Mouse (Mus musculus) CD4-positive naive resting alpha-beta T cell, adult 57 days (primary cell): ENCODE data around the gene Gabarap. TPM values are rescaled to one million over a fixed set of nuclear protein-coding genes. Genes with fewer than 3 reads are reported as not detected.

Experiments used
- total RNA-seq: library from RNA; stranded (reverse); gene quantifications from one replicate; pipeline ENCODE4 v1.2.4, GENCODE M21; 2023

Gene Gabarap
- total RNA-seq: 190 TPM

GRCm38 (mm10) chr11:69990850-69991691, at the start of gene Gabarap:
Gabarap (plus strand) TSS chr11:69991143.

DNA sequence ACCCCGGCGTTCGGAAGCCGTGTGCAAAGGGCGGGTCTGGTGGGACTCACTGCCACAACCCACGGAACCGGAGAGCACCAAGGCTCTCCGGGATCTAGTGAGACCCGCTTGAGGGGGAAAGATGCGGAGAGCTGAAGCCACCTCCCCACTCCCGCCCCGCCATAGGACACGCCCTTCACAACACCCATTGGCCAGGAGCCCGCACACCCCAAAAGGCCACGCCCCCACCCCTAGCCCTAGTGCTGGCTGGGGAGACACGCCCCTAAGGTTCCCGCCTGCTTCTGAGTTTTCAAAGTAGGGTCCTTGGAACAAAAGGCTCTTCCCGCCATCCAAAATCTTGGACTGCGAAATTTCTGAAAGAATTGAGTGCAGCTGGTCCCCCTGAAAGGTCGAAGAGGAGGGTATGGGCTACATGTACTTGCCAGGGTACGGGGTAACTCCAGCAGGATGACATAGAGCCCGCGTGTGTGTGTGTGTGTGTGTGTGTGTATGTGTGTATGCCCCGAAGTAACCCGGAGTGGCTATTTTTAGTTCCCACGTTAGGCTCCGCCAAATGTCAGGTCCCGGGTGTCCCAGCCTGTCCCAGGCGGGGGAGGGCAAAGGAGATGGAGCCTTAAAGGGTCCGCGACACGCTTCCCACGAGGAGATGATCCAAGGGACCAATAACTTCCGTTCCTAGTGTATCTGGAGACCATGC, 42.7 kb upstream of the Gabarap start, which contains the start of gene Slc2a4:
Gene Slc2a4, minus strand, starts transcription at position 123 of the 697 bp plus-strand sequence.

GRCm38 (mm10) chr11:69964650-69965270, 26.2 kb upstream of the Gabarap start, which contains the start of gene Cldn7:
Cldn7 (plus strand) TSS chr11:69964779.

DNA sequence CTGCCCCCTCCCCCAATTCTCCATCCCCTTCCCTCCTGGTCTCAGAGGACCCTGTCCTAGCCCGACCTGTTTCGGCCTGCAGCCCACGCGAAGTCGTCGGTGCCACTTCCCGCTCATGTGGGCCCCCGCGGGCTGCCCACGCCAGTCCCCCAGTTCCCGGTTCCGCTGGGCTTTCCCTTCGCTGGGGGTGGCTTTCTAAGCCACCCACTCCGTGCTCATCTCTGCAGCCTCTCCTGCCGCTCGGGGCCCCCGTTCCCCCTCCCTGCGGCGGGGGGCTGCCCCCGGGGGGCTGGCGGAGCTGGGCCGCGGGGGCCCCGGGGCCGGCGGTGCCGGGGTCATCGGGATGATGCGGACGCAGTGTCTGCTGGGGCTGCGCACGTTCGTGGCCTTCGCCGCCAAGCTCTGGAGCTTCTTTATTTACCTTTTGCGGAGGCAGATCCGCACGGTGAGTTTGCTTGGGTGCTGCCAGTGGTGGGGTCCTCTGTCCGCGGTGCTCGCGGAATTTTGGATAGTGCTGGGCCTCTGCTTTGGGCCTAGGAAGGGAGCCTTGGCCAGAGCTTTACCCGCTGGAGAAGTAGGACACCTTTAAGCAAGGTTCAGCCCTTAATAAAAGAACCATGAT, 9.7 kb upstream of the Gabarap start, which contains the start of gene Ctdnep1:
Gene Ctdnep1, plus strand, starts transcription at position 16 of the 622 bp plus-strand sequence.

DNA sequence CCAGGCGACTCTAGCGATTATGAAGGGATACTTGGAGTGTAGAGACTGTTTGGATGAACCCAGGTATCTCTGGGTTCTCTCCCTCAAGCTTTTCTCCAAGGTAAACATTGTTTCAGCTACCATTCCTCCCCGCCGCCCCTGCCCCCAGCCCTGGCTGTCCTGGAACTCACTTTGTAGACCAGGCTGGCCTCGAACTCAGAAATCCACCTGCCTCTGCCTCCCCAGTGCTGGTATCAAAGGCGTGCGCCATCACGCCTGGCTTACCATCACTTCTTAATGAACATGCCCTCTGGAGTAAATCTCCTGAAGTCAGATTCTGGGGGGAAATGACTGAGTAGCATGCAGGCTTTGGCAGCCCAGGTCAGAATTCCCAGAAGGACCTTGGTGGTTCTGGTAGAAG, 8.7 kb upstream of the Gabarap start, which contains the start of gene Elp5:
Gene Elp5, minus strand, starts transcription at position 293 of the 400 bp plus-strand sequence.

DNA sequence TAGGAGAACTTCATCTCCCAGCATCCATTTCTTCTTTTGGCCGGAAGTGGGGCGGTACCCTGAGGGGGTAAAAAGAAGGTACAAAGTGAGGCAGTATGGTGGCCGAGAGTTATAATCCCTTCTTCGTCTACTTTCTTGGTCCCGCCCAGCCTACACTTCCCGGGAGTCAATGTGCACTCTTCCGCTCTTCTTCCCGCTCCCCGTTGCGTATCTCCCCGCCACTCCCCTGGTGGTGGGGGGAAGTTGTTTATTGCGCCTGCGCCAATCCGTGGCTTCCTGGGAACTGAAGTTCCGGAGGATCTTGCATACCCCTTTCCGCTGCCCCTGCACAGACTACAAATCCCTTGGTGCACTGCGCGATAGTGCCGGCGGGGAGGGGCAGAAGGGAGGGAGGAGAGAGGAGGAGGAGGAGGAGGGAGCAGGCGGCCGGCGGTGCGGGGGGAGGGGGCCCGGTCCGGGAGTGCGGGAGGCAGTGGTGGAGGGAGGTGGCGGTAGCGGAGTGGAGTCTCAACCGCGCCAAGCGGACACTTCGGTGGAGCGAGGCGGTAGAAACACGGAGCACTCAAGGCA, 4.5 kb downstream of the Gabarap start, which contains the start of gene Phf23:
Gene Phf23, plus strand, starts transcription at position 387 of the 570 bp plus-strand sequence.

DNA sequence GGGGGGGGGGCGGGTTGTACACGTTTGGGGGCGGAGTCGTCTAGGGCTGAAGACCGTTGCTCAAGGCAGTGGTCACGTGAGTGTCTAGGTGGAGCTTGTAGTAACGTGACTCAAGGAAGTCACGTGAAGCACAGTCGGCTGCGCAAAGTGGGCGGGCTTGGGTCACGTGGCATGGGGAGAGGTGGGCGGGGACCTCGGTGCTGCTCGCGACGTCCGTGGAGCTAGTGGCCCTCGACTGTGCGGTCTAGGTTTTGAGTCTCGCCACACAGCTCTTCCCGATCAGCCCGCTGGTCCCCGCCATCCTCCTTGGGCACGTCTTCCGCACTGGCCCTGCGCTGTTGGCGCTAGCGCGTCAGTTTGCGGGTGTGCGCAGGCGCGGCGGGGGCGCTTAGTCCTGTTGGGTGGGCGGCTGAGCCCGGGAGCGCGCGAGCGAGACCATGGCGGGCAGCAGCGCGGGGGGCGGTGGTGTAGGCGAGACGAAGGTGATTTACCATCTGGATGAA, 9.5 kb downstream of the Gabarap start, which contains the start of gene Dvl2:
Gene Dvl2, plus strand, starts transcription at position 200 of the 503 bp plus-strand sequence.

GRCm38 (mm10) chr11:70014880-70015558, 24.1 kb downstream of the Gabarap start, which contains the start of gene Acadvl:
Acadvl (minus strand) TSS chr11:70015411.

DNA sequence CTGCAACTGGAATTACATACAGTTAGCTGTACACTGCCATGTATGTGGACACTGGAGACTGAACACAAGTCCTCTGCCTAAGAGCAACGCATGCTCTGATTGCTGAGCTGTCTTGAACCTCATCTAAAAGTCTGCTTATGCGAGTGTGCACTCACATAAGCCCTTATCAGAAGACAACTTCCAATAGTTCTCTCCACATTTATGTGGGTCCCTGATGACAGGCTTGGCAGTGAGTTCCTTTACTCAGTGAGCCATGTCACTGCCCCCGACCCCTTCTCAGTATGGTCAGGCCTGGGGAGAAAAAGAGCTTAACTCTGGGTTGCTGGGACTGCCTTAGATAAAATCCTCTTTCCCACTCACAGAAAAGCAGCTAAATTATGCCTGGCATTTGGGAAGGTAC, 25.7 kb downstream of the Gabarap start, which contains the start of gene Dlg4:
Gene Dlg4, plus strand, starts transcription at position 274 of the 400 bp plus-strand sequence.

Other genes starting within 250 kb of the Gabarap start
- gene Polr2a, start 232.5 kb upstream of the Gabarap start, total RNA-seq: 176 TPM
- not detected for gene Slc35g3, start 229.2 kb upstream of the Gabarap start, total RNA-seq
- gene Zbtb4, start 225.2 kb upstream of the Gabarap start, total RNA-seq: 47.4 TPM
- gene Chrnb1, start 195.2 kb upstream of the Gabarap start, total RNA-seq: 3.6 TPM
- gene Fgf11, start 189.3 kb upstream of the Gabarap start, total RNA-seq: 0.30 TPM
- not detected for gene Tmem102, start 185.5 kb upstream of the Gabarap start, total RNA-seq
- not detected for gene Gm39566, start 175.8 kb upstream of the Gabarap start, total RNA-seq
- not detected for gene Spem2, start 172.7 kb upstream of the Gabarap start, total RNA-seq
- not detected for gene Spem1, start 169.0 kb upstream of the Gabarap start, total RNA-seq
- gene Nlgn2, start 153.4 kb upstream of the Gabarap start, total RNA-seq: 1.0 TPM
- 15.1 TPM for gene Tmem256, start 152.6 kb upstream of the Gabarap start, total RNA-seq
- gene Plscr3, start 144.8 kb upstream of the Gabarap start, total RNA-seq: 12.0 TPM
- not detected for gene Tnk1, start 132.4 kb upstream of the Gabarap start, total RNA-seq
- not detected for gene Tmem95, start 113.1 kb upstream of the Gabarap start, total RNA-seq
- 1.7 TPM for gene Kctd11, start 109.7 kb upstream of the Gabarap start, total RNA-seq
- gene Acap1, start 95.6 kb upstream of the Gabarap start, total RNA-seq: 418 TPM
- 2.6 TPM for gene 2810408A11Rik, start 90.2 kb upstream of the Gabarap start, total RNA-seq
- 63.0 TPM for gene Neurl4, start 90.1 kb upstream of the Gabarap start, total RNA-seq
- gene Gps2, start 77.3 kb upstream of the Gabarap start, total RNA-seq: 149 TPM
- gene Eif5a, start 69.2 kb upstream of the Gabarap start, total RNA-seq: 316 TPM
- not detected for gene Ybx2, start 55.3 kb upstream of the Gabarap start, total RNA-seq
- not detected for gene Slc2a4, start 43.0 kb upstream of the Gabarap start, total RNA-seq
- gene Cldn7, start 26.4 kb upstream of the Gabarap start, total RNA-seq: not detected
- 107 TPM for gene Ctdnep1, start 10.0 kb upstream of the Gabarap start, total RNA-seq
- 43.9 TPM for gene Elp5, start 8.6 kb upstream of the Gabarap start, total RNA-seq
- gene Phf23, start 4.6 kb downstream of the Gabarap start, total RNA-seq: 72.5 TPM
- gene Dvl2, start 9.5 kb downstream of the Gabarap start, total RNA-seq: 39.2 TPM
- 79.5 TPM for gene Acadvl, start 24.3 kb downstream of the Gabarap start, total RNA-seq
- 41.1 TPM for gene Dlg4, start 25.8 kb downstream of the Gabarap start, total RNA-seq
- not detected for gene Asgr1, start 62.9 kb downstream of the Gabarap start, total RNA-seq
- gene Asgr2, start 101.5 kb downstream of the Gabarap start, total RNA-seq: not detected
- gene Mgl2, start 139.2 kb downstream of the Gabarap start, total RNA-seq: not detected
- 1.6 TPM for gene Clec10a, start 165.1 kb downstream of the Gabarap start, total RNA-seq
- not detected for gene Slc16a11, start 221.6 kb downstream of the Gabarap start, total RNA-seq
- gene Slc16a13, start 229.9 kb downstream of the Gabarap start, total RNA-seq: 3.4 TPM
- gene Bcl6b, start 238.7 kb downstream of the Gabarap start, total RNA-seq: 0.77 TPM
- gene 0610010K14Rik, start 246.8 kb downstream of the Gabarap start, total RNA-seq: 70.5 TPM
- gene Gm21988, start 248.7 kb downstream of the Gabarap start, total RNA-seq: 4.8 TPM
- gene Rnasek, start 248.7 kb downstream of the Gabarap start, total RNA-seq: 68.2 TPM